Mouse (Mus musculus) intestine, embryonic 14.5 days (tissue): ENCODE data around the gene Olfr1404. TPM values are rescaled to one million over a fixed set of nuclear protein-coding genes. Genes with fewer than 3 reads are reported as not detected.
"Not testable (repeated sequence)": the region's sequence is repeated elsewhere in the genome, so short reads cannot be mapped to it uniquely, and the experiment has no call there.

Experiments used
- ATAC-seq: fragments of 200-750 bp; cut with Nextera tagmentation; replicated peaks from 2 replicates; pipeline ENCODE4 v1.8.0; 2017; ENCODE audit warnings: low read depth, moderate number of reproducible peaks, moderate TSS enrichment, moderate library complexity; ENCODE audit not compliant: low FRiP score, low TSS enrichment
- DNase-seq: peaks from one replicate; pipeline ENCODE4 v3.0.0-alpha.2; 2018; ENCODE audit warnings: low spot score
- H3K27ac ChIP-seq: fragments of 300-500 bp; sonication (generic); 2 replicates; pipeline ENCODE4 v1.5.1; 2014; ENCODE audit warnings: low read depth, mild to moderate bottlenecking, control low read depth
- H3K27me3 ChIP-seq: fragments of 300-500 bp; sonication (generic); replicated peaks from 2 replicates; pipeline ENCODE4 v1.6.1; 2014; ENCODE audit warnings: low read length, control low read depth; ENCODE audit not compliant: control insufficient read depth, insufficient read depth
- H3K36me3 ChIP-seq: fragments of 300-500 bp; sonication (generic); 2 replicates; pipeline ENCODE4 v1.6.1; 2014; ENCODE audit warnings: low read length, control low read depth; ENCODE audit not compliant: control insufficient read depth, insufficient read depth
- H3K4me1 ChIP-seq: fragments of 300-500 bp; sonication (generic); replicated peaks from 2 replicates; pipeline ENCODE4 v1.6.1; 2014; ENCODE audit warnings: low read length, control low read depth, mixed read lengths; ENCODE audit not compliant: control insufficient read depth, insufficient read depth
- H3K4me2 ChIP-seq: fragments of 300-500 bp; sonication (generic); 2 replicates; pipeline ENCODE4 v1.6.1; 2014; ENCODE audit warnings: low read length
- H3K4me3 ChIP-seq: fragments of 300-500 bp; sonication (generic); 2 replicates; pipeline ENCODE4 v1.5.1; 2014; ENCODE audit warnings: low read depth, low read length, control low read depth, mixed read lengths
- H3K9ac ChIP-seq: fragments of 300-500 bp; sonication (generic); 2 replicates; pipeline ENCODE4 v1.6.1; 2014; ENCODE audit warnings: mild to moderate bottlenecking, low read length
- H3K9me3 ChIP-seq: fragments of 300-500 bp; sonication (generic); 2 replicates; pipeline ENCODE4 v1.6.1; 2016; ENCODE audit warnings: low read length, control low read depth; ENCODE audit not compliant: control insufficient read depth
- WGBS: fragments of 180-500 bp; shearing (Covaris S2); extraction: QIAGEN DNeasy Blood & Tissue Kit; methylation state at CpG from one replicate; pipeline ENCODE4 v1.1.7; 2014; 5-methylcytosine and 5-hydroxymethylcytosine counted together
- polyA plus RNA-seq: library from polyadenylated mRNA; unstranded; fragments of >200 nt; fragmentation: Nextera tagmentation; extraction: Ambion mirVana; gene quantifications from 2 replicates; pipeline ENCODE4 v1.2.1, GENCODE M21; 2014

Olfr1404 gene
- polyA plus RNA-seq, result not detected in 2 replicates

DNA sequence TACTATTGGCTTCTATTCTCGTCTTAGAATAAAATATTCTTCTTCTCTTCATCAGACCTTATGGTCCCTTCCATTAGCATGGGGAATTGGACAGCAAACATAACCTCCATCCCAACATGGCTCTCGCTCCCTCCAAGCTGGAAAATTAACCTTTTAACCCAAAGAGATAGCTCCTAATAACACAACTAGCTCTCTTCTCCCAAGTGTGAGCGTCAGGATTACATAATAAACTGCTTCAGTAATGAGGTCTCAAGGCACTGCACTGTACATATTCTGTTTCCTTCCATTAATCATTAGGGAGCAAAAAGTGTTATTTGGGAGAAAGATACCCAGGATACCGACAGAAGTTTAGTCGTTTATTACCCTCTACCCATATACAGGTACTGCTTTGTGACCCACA, at the start of gene Olfr1404:
Olfr1404 (plus strand) TSS at position 301 of the 400 bp plus-strand sequence.
- no peaks in the 10 kb centered on the region for H3K36me3 ChIP-seq
- ATAC-seq, result no peak
- no peaks in the 10 kb centered on the region for H3K4me1 ChIP-seq
- no peak within 1 kb of the TSS for H3K4me2 ChIP-seq
- no peaks in the 10 kb centered on the region for H3K9me3 ChIP-seq
- 83% methylated on average over 5 of the region's 5 CpGs for WGBS
- no peaks in the 10 kb centered on the region for H3K27me3 ChIP-seq
- DNase-seq, result no peak
- no peak within 1 kb of the TSS for H3K4me3 ChIP-seq
- no peak within 1 kb of the TSS for H3K9ac ChIP-seq
- H3K27ac ChIP-seq, result no peak within 1 kb of the TSS

DNA sequence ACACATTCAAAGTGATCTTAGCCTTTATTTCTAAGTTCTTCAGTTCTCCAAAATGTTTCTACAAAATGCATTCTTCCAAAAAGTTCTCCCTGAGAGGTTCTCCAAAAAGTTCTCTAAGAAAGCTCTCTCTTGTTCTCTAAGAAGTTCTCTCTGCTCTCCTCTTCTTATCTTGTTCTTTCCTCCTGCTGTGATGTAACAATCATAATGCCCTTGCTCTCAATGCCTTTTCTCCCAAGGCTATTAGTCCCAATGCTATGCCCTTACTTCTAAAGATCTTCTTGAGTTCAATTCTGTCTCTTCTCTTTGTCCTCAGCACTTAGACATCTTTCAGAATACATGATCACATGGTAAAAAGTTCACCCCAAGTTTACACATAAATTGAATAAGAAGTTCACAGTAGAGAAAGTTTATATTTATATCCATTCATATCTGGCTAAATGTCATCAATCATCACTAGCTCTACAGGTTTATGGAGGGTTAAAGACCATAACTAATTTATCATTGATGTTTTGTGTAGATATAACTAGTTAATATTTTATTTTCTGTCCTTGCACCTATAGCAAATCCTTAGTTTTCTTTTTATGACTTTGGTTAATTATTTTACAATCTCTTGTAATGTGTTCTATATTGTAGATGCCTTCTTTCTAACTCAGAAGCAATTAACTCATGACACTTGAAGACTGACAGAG, 37.9 kb upstream of the Olfr1404 start:
- H3K27ac ChIP-seq, result no peak overlapping the region
- no peaks in the 10 kb centered on the region for H3K9me3 ChIP-seq
- no peak overlapping the region for H3K9ac ChIP-seq

DNA sequence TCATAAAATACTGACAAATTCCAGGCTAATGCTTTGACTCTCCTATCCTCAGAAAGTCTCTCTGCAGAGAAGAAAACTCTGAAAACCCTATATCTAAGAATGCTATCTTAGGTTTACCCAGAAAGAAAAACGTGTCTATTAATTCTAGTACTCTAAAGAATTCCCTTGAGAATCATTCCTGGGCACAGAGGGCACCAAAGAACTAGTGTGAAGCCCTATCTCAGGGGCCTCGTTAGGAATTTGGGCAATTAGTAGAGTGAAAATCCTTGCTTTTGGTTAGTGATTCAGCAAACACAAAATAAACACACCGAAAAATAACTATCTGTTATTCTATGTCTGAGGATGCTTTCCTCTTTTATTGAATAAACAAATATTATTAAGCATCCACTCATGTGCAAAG, 21.7 kb upstream of the Olfr1404 start, which contains the start of gene Olfr1406:
Olfr1406 (minus strand) TSS at position 101 of the 400 bp plus-strand sequence.
- no peaks in the 10 kb centered on the region for H3K36me3 ChIP-seq
- no peaks in the 10 kb centered on the region for H3K4me1 ChIP-seq
- H3K4me2 ChIP-seq, result no peak within 1 kb of the TSS
- DNase-seq (no peak), ATAC-seq (no peak)
- H3K27ac ChIP-seq, result no peak within 1 kb of the TSS
- no peak within 1 kb of the TSS for H3K9ac ChIP-seq
- no peak within 1 kb of the TSS for H3K4me3 ChIP-seq
- H3K9me3 ChIP-seq, result no peaks in the 10 kb centered on the region
- WGBS, result 63% methylated on average over 3 of the region's 3 CpGs
- no peaks in the 10 kb centered on the region for H3K27me3 ChIP-seq

More for the DNA sequence above, 37.9 kb upstream of the Olfr1404 start:
- no peaks in the 10 kb centered on the region for H3K36me3 ChIP-seq
- no peak overlapping the region for H3K4me2 ChIP-seq
- H3K4me3 ChIP-seq, result no peak overlapping the region
- no peaks in the 10 kb centered on the region for H3K4me1 ChIP-seq
- no peak for DNase-seq
- no peak; the same call in 1 of the 2 replicates for ATAC-seq
- H3K27me3 ChIP-seq, result no peaks in the 10 kb centered on the region

DNA sequence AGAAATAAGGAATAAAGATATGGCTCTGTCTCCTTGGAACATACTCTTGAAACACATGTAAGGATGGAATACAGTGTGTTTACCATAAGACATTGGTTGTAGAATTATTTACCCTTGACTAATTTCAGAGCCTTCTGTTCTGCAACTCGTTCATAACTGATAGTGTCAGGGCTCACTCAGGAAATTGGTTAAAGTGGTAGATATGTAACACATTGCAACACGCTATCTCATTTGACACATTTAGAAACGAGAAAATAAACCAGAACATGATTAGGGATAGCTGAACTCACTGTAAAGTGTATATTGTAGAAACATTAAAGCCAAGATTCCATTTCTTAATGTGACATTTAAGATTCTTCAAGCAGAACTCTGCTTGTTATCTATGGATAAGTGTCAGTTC, 20.1 kb upstream of the Olfr1404 start:
- H3K9ac ChIP-seq, result no peak overlapping the region
- 68% methylated on average over 3 of the region's 3 CpGs for WGBS

DNA sequence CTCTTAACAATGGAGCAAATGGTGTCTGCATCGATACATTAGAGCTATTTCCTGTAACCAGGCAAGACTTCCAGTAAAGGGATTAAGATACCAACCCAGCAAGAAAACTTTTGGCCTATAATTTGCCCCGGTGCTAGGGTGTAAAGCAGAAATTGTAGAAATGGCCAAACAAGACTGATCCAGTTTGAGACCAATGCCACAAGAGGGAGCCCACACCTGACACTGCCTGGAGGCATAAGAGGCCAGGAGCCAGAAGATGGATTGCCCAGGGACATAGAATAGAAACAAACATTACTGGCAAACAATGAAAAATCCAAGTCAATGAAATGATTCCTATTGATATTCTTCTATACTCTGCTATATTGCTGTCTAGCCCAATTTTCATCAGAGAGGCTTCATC, 15.8 kb upstream of the Olfr1404 start:
- H3K27ac ChIP-seq, result no peak overlapping the region
- H3K9me3 ChIP-seq, result no peaks in the 10 kb centered on the region
- H3K9ac ChIP-seq, result no peak overlapping the region
- no peak for DNase-seq
- H3K36me3 ChIP-seq, result no peaks in the 10 kb centered on the region
- no peaks in the 10 kb centered on the region for H3K27me3 ChIP-seq
- no peak overlapping the region for H3K4me3 ChIP-seq
- H3K4me2 ChIP-seq, result no peak overlapping the region
- no peak for ATAC-seq
- H3K4me1 ChIP-seq, result no peaks in the 10 kb centered on the region
- WGBS, result 87% methylated on average over 2 of the region's 2 CpGs

More for the DNA sequence above, 20.1 kb upstream of the Olfr1404 start:
- no peak for DNase-seq
- H3K27ac ChIP-seq, result no peak overlapping the region
- H3K4me3 ChIP-seq, result no peak overlapping the region
- H3K9me3 ChIP-seq, result no peaks in the 10 kb centered on the region
- ATAC-seq, result no peak
- H3K4me1 ChIP-seq, result no peaks in the 10 kb centered on the region
- H3K27me3 ChIP-seq, result no peaks in the 10 kb centered on the region
- no peaks in the 10 kb centered on the region for H3K36me3 ChIP-seq
- H3K4me2 ChIP-seq, result no peak overlapping the region

DNA sequence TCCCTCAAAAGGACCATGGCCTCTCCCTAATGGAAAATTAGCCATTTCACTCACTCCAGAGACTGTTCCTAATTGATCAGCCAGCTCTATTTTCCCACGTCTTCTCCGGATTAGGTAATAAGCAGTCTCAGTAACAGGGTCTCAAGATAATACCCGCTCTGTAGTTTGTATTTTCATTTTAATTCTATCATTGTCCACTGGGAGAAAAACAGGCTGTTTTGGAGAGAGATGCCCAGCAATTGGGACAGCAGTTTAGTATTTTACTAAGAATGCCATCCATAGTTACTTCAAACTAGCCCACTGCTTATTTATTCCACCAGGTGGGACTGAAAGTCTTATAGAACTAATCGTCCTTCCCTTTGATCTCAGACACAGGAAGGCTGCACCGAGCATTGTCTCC, 14.7 kb upstream of the Olfr1404 start, which contains the start of gene Olfr218:
Olfr218 (plus strand) TSS at position 301 of the 400 bp plus-strand sequence.
- Histone ChIP-seq H3K9me3 (no peaks in the 10 kb centered on the region), H3K4me3 (no peak within 1 kb of the TSS), H3K27me3 (no peaks in the 10 kb centered on the region), H3K9ac (no peak within 1 kb of the TSS), H3K4me2 (no peak within 1 kb of the TSS), H3K27ac (no peak within 1 kb of the TSS), H3K36me3 (no peaks in the 10 kb centered on the region), H3K4me1 (no peaks in the 10 kb centered on the region)
- WGBS, result 78% methylated on average over 5 of the region's 5 CpGs
- DNase-seq, result no peak
- no peak for ATAC-seq

DNA sequence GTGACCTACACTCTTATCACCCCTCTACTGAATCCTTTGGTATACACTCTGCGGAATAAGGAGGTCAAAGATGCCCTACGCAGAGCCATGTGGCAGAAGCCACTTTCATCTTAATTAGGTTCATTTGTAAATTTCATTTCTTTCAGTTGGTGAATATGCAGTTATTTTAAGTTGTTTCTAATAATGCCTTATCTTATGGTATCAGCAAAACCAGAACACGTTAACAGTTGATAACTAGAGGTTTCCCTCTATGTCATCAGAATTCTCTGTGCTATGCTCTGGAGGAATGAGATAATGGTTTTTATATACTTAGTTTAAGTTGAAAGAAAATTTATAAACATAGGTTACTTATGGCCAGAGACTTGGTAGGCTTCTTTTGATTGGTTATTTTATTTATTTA, 4.3 kb downstream of the Olfr1404 start:
- H3K9me3 ChIP-seq, result no peaks in the 10 kb centered on the region
- no peaks in the 10 kb centered on the region for H3K36me3 ChIP-seq
- H3K9ac ChIP-seq, result no peak overlapping the region
- no peak overlapping the region for H3K4me3 ChIP-seq
- no peaks in the 10 kb centered on the region for H3K4me1 ChIP-seq
- H3K4me2 ChIP-seq, result no peak overlapping the region
- H3K27ac ChIP-seq, result no peak overlapping the region
- DNase-seq (no peak), ATAC-seq (no peak)
- WGBS, result 90% methylated on average over 3 of the region's 3 CpGs
- no peaks in the 10 kb centered on the region for H3K27me3 ChIP-seq

DNA sequence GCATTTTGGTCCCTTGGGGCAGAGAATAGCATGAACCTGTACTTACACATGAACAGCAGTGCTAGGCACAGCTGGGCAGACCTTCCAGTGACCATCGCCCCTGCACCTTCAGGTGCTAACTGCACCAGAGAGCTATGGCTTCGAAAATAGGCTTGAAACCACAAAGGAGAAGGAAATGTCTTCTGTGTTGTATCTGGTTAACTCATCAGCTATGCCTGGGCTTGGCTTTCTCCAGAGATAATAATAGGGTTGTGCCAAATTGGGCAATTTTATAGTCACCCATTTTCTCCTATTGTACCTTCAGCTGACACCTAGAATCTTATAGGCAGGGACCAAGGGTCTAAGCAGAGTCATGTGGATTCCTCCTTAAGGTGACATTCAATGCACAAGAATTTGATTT, 14.9 kb downstream of the Olfr1404 start, which contains the start of gene Fcer1a:
Fcer1a (minus strand) TSS at position 134 of the 400 bp plus-strand sequence.
- Histone ChIP-seq H3K27me3 (no peaks in the 10 kb centered on the region), H3K27ac (no peak within 1 kb of the TSS), H3K9me3 (no peaks in the 10 kb centered on the region), H3K4me2 (no peak within 1 kb of the TSS), H3K36me3 (no peaks in the 10 kb centered on the region), H3K4me1 (no peaks in the 10 kb centered on the region), H3K4me3 (no peak within 1 kb of the TSS), H3K9ac (no peak within 1 kb of the TSS)
- no peak for ATAC-seq
- WGBS, result 83% methylated on average over 2 of the region's 2 CpGs
- no peak for DNase-seq

DNA sequence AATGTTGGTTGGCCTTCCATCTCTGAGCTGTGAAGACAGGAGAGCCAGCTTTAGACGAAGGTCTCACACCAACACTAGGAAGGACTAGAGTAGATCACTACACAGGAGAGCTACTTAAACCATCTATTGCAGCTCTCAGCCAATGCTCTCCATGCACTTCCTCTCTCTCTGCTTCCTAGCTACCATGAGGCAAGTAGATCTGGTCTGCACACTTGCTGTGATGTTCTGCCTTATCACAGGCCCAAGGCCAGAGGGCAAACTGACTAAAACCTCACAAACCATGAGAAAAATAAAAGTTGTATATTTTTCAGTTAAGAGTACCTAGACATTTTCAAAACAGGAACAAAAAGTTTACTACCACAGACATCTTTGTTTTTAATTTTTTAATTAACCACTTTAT, 24.8 kb downstream of the Olfr1404 start:
- H3K36me3 ChIP-seq, H3K4me2 ChIP-seq, H3K4me3 ChIP-seq, H3K27me3 ChIP-seq, DNase-seq, H3K4me1 ChIP-seq, H3K9me3 ChIP-seq, ATAC-seq, H3K27ac ChIP-seq, H3K9ac ChIP-seq: not testable (repeated sequence)
- WGBS, result 78% methylated on average over 1 of the region's 1 CpGs
